Mouse (Mus musculus): Measurements from ENCODE around the gene Spn.
"Not testable (repeated sequence)": the region's sequence is repeated elsewhere in the genome, so short reads cannot be mapped to it uniquely, and the experiment has no call there.

DNA sequence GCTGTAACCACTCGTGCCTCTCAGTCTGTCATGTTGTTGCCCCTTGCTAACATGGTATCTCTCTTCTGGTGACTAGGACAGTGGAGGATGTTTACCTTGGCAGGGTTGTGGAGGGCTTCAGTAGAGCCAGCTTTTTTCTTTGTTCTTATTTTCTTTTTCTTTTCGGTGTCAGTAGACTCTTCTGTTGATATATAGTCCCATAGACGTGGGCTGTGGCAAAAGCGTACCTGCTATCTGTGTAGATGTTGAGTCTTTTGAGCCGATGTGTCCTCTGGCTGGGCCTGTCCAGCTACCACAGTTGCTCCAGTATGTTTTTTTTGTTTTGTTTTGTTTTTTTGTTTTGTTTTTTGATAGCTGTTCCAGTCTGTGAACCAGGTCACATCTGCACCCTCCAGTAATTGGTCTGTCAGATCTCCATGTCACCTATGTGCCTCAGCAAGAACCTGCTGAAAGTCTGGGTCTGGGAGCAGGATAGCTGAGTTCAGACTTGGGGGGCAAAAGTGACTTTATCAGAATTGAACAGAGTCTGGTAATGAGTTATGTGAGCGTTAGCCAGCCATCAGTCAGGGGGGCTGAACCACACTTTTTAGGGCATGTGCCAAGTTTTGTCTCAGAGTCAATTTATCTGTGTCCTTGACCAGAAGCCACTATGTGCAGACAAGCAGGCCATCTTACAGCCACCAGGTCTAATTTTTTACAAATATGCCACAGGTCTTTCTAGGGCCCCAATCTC is 50.2 kb downstream of the Spn start, which contains the start of gene Zg16:
- not testable (repeated sequence) for TF ChIP-seq POLR2A (IDR thresholded peaks at IDR 0.05; ENCODE audit: extremely low read depth, insufficient read depth, low read length); CTCF (IDR thresholded peaks at IDR 0.05; ENCODE audit: low read depth, low read length)
